Mouse (Mus musculus) forebrain, embryonic 14.5 days (tissue): Measurements from ENCODE around the gene Rasa3. TPM values are rescaled to one million over a fixed set of nuclear protein-coding genes. Genes with fewer than 3 reads are reported as not detected.

Experiments
- ATAC-seq: fragments of 200-750 bp; cut with Nextera tagmentation; 2 replicates; pipeline ENCODE4 v1.8.0; 2017; ENCODE audit warnings: mild to moderate bottlenecking, moderate library complexity
- DNase-seq: peaks from one replicate; pipeline ENCODE4 v3.0.0-alpha.2; 2015; ENCODE audit warnings: low spot score
- H3K27ac ChIP-seq: fragments of 300-500 bp; sonication (generic); 2 replicates; pipeline ENCODE4 v1.5.1; 2014; ENCODE audit warnings: low read depth, mild to moderate bottlenecking, control low read depth, low read length, moderate library complexity
- H3K27me3 ChIP-seq: fragments of 300-500 bp; sonication (generic); replicated peaks from 2 replicates; pipeline ENCODE4 v1.6.1; 2014; ENCODE audit warnings: low read length, control low read depth, mixed read lengths; ENCODE audit not compliant: control insufficient read depth, insufficient read depth
- H3K36me3 ChIP-seq: fragments of 300-500 bp; sonication (generic); 2 replicates; pipeline ENCODE4 v1.6.1; 2014; ENCODE audit warnings: low read length, control low read depth; ENCODE audit not compliant: control insufficient read depth, insufficient read depth
- H3K4me1 ChIP-seq: fragments of 300-500 bp; sonication (generic); 2 replicates; pipeline ENCODE4 v1.6.1; 2014; ENCODE audit warnings: antibody characterized with exemption, low read length, control low read depth; ENCODE audit not compliant: control insufficient read depth, insufficient read depth
- H3K4me2 ChIP-seq: fragments of 300-500 bp; sonication (generic); 2 replicates; pipeline ENCODE4 v1.6.1; 2014; ENCODE audit warnings: mild to moderate bottlenecking, control low read depth, low read length
- H3K4me3 ChIP-seq: fragments of 300-500 bp; sonication (generic); 2 replicates; pipeline ENCODE4 v1.5.1; 2014; ENCODE audit warnings: low read depth, low read length, control low read depth
- H3K9ac ChIP-seq: fragments of 300-500 bp; sonication (generic); 2 replicates; pipeline ENCODE4 v1.6.1; 2014; ENCODE audit warnings: mild to moderate bottlenecking, low read length, control low read depth, moderate library complexity
- H3K9me3 ChIP-seq: fragments of 300-500 bp; sonication (generic); replicated peaks from 2 replicates; pipeline ENCODE4 v1.6.1; 2016; ENCODE audit warnings: low read length, control low read depth, mixed read lengths; ENCODE audit not compliant: control insufficient read depth
- WGBS: fragments of 180-500 bp; shearing (Covaris S2); extraction: QIAGEN DNeasy Blood & Tissue Kit; methylation state at CpG from one replicate; pipeline ENCODE4 v1.1.7; 2014; 5-methylcytosine and 5-hydroxymethylcytosine counted together
- polyA plus RNA-seq: library from polyadenylated mRNA; unstranded; fragments of >200 nt; fragmentation: Nextera tagmentation; extraction: Ambion mirVana; gene quantifications from 2 replicates; pipeline ENCODE4 v1.2.1, GENCODE M21; 2014

Rasa3 gene
- polyA plus RNA-seq, 1 experiment from 2014 or later, result 17.3 TPM

- Histone ChIP-seq H3K9ac (no peak overlapping the region), H3K27me3 (no peaks in the 10 kb centered on the region), H3K4me1 (no peaks in the 10 kb centered on the region), H3K36me3 (no peaks in the 10 kb centered on the region), H3K4me2 (no peak overlapping the region), H3K9me3 (no peaks in the 10 kb centered on the region), H3K27ac (no peak overlapping the region), H3K4me3 (no peak overlapping the region)
- 86% methylated on average over 4 of the region's 4 CpGs for WGBS
- DNase-seq (no peak), ATAC-seq (no peak)
These were observed 11.9 kb downstream of the Rasa3 start for GRCm38 (mm10) chr8:13665538-13665937.

GRCm38 (mm10) chr8:13664711-13665210 is 12.6 kb downstream of the Rasa3 start:
- Histone ChIP-seq H3K9ac (no peak overlapping the region), H3K9me3 (no peaks in the 10 kb centered on the region), H3K4me2 (no peak overlapping the region), H3K4me1 (no peaks in the 10 kb centered on the region), H3K4me3 (no peak overlapping the region), H3K27me3 (no peaks in the 10 kb centered on the region), H3K36me3 (no peaks in the 10 kb centered on the region), H3K27ac (no peak overlapping the region)
- WGBS, result 92% methylated on average over 6 of the region's 6 CpGs
- ATAC-seq (no peak), DNase-seq (no peak)

- Histone ChIP-seq H3K4me2 (no peak overlapping the region), H3K4me1 (no peaks in the 10 kb centered on the region), H3K9me3 (no peaks in the 10 kb centered on the region), H3K36me3 (no peaks in the 10 kb centered on the region), H3K9ac (no peak overlapping the region), H3K27ac (no peak overlapping the region), H3K4me3 (no peak overlapping the region), H3K27me3 (no peaks in the 10 kb centered on the region)
- no peak for ATAC-seq
- 93% methylated on average over 13 of the region's 13 CpGs for WGBS
- no peak for DNase-seq
These were observed 17.1 kb downstream of the Rasa3 start for GRCm38 (mm10) chr8:13660323-13660722.

GRCm38 (mm10) chr8:13657479-13657878 is 19.9 kb downstream of the Rasa3 start:
- H3K9me3 ChIP-seq, result no peaks in the 10 kb centered on the region
- H3K9ac ChIP-seq, result no peak overlapping the region
- no peak overlapping the region for H3K4me3 ChIP-seq
- H3K36me3 ChIP-seq, result no peaks in the 10 kb centered on the region
- H3K27me3 ChIP-seq, result no peaks in the 10 kb centered on the region
- no peak overlapping the region for H3K4me2 ChIP-seq
- no peaks in the 10 kb centered on the region for H3K4me1 ChIP-seq
- 78% methylated on average over 12 of the region's 12 CpGs for WGBS
- no peak for ATAC-seq
- no peak overlapping the region for H3K27ac ChIP-seq
- DNase-seq, result no peak

GRCm38 (mm10) chr8:13655033-13655351 is 22.4 kb downstream of the Rasa3 start:
- Histone ChIP-seq H3K9me3 (no peaks in the 10 kb centered on the region), H3K27me3 (no peaks in the 10 kb centered on the region), H3K27ac (no peak overlapping the region), H3K9ac (no peak overlapping the region), H3K4me1 (no peaks in the 10 kb centered on the region), H3K4me2 (no peak overlapping the region), H3K4me3 (no peak overlapping the region), H3K36me3 (no peaks in the 10 kb centered on the region)
- WGBS, result 89% methylated on average over 5 of the region's 5 CpGs
- ATAC-seq (no peak), DNase-seq (no peak)

GRCm38 (mm10) chr8:13654350-13655032 is 22.9 kb downstream of the Rasa3 start:
- no peak overlapping the region for H3K4me3 ChIP-seq
- no peak overlapping the region for H3K27ac ChIP-seq
- no peaks in the 10 kb centered on the region for H3K36me3 ChIP-seq
- H3K4me1 ChIP-seq, result no peaks in the 10 kb centered on the region
- DNase-seq, result no peak
- no peak for ATAC-seq
- no peak overlapping the region for H3K9ac ChIP-seq
- no peaks in the 10 kb centered on the region for H3K27me3 ChIP-seq
- no peak overlapping the region for H3K4me2 ChIP-seq
- WGBS, result 82% methylated on average over 11 of the region's 11 CpGs
- no peaks in the 10 kb centered on the region for H3K9me3 ChIP-seq

GRCm38 (mm10) chr8:13650541-13651191 is 26.7 kb downstream of the Rasa3 start:
- H3K27me3 ChIP-seq, result no peaks in the 10 kb centered on the region
- H3K4me1 ChIP-seq, result peaks cover 11% of the 10 kb centered on the region
- 93% methylated on average over 11 of the region's 11 CpGs for WGBS
- H3K4me2 ChIP-seq, result no peak overlapping the region
- no peak overlapping the region for H3K9ac ChIP-seq
- H3K36me3 ChIP-seq, result no peaks in the 10 kb centered on the region
- H3K4me3 ChIP-seq, result no peak overlapping the region
- H3K9me3 ChIP-seq, result no peaks in the 10 kb centered on the region
- ATAC-seq, result no peak
- H3K27ac ChIP-seq, result no peak overlapping the region
- DNase-seq, result peak; percentile 37

GRCm38 (mm10) chr8:13649154-13649515 is 28.3 kb downstream of the Rasa3 start:
- Histone ChIP-seq H3K27ac (peak overlapping the region; percentile 89), H3K36me3 (no peaks in the 10 kb centered on the region), H3K9ac (no peak overlapping the region), H3K27me3 (no peaks in the 10 kb centered on the region), H3K4me3 (no peak overlapping the region), H3K4me2 (no peak overlapping the region), H3K4me1 (peaks cover 23% of the 10 kb centered on the region), H3K9me3 (no peaks in the 10 kb centered on the region)
- DNase-seq (no peak), ATAC-seq (no peak)
- WGBS, result 30% methylated on average over 3 of the region's 3 CpGs
